Mouse (Mus musculus): Measurements from ENCODE around the gene Dscam. TPM values are rescaled to one million over a fixed set of nuclear protein-coding genes. Genes with fewer than 3 reads are reported as not detected.

Dscam gene
- polyA plus RNA-seq, 1 experiment: not detected

GRCm38 (mm10) chr16:96654054-96654453 lies 516.5 kb downstream of the Dscam start:
- peaks cover 2% of the 10 kb centered on the region; the same call in 1 of the 2 replicates for H3K4me1 ChIP-seq (ENCODE audit: control insufficient read depth, insufficient read depth, low read length)
- no peak overlapping the region for H3K27ac ChIP-seq (ENCODE audit: control insufficient read depth, insufficient read depth, low read depth, low read length, poor library complexity)
- 3% methylated on average over 4 of the region's 4 CpGs for WGBS
- TF ChIP-seq CTCF (IDR thresholded peaks at IDR 0.05; ENCODE audit: control insufficient read depth, insufficient read depth, low read length): no peak
- TF ChIP-seq POLR2A (IDR thresholded peaks at IDR 0.05; ENCODE audit: borderline replicate concordance, control insufficient read depth, low read depth, low read length): no peak
- no peak overlapping the region for H3K4me3 ChIP-seq (replicated peaks; ENCODE audit: control insufficient read depth, low read depth, low read length)

GRCm38 (mm10) chr16:96651444-96651843 lies 519.1 kb downstream of the Dscam start:
- Histone ChIP-seq H3K4me3 (replicated peaks; ENCODE audit: control insufficient read depth, low read depth, low read length) (no peak overlapping the region), H3K4me1 (ENCODE audit: control insufficient read depth, insufficient read depth, low read length) (peaks cover 2% of the 10 kb centered on the region; the same call in 1 of the 2 replicates), H3K27ac (ENCODE audit: control insufficient read depth, insufficient read depth, low read depth, low read length, poor library complexity) (no peak overlapping the region)
- WGBS: 79% methylated on average over 3 of the region's 3 CpGs
- TF ChIP-seq CTCF (IDR thresholded peaks at IDR 0.05; ENCODE audit: control insufficient read depth, insufficient read depth, low read length) (no peak), POLR2A (IDR thresholded peaks at IDR 0.05; ENCODE audit: borderline replicate concordance, control insufficient read depth, low read depth, low read length) (no peak)

DNA sequence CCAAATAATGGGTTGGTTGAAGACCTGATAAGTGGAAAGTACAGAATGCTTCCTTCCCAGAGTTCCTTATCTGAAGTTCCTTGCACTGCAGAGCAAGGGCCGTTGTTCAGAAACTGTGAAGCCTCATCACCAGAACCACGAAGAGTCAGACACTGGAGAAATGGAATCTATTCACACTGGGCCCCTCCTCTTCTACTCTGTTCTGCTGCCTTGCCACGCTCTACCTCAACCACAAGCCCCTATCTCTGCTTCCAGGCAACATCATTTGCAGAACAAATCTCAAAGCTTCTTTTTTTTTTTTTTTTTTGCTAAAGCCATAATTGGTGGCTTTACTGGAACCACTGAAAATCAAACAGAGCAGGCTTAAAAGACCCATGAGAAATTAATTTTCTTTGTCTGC lies 530.5 kb downstream of the Dscam start:
- Histone ChIP-seq H3K27ac (ENCODE audit: control insufficient read depth, insufficient read depth, low read depth, low read length, poor library complexity) (no peak overlapping the region), H3K4me3 (replicated peaks; ENCODE audit: control insufficient read depth, low read depth, low read length) (no peak overlapping the region), H3K4me1 (ENCODE audit: control insufficient read depth, insufficient read depth, low read length) (no peaks in the 10 kb centered on the region)
- TF ChIP-seq POLR2A (IDR thresholded peaks at IDR 0.05; ENCODE audit: borderline replicate concordance, control insufficient read depth, low read depth, low read length) (no peak), CTCF (IDR thresholded peaks at IDR 0.05; ENCODE audit: control insufficient read depth, insufficient read depth, low read length) (no peak)
- WGBS: 6% methylated on average over 3 of the region's 3 CpGs

DNA sequence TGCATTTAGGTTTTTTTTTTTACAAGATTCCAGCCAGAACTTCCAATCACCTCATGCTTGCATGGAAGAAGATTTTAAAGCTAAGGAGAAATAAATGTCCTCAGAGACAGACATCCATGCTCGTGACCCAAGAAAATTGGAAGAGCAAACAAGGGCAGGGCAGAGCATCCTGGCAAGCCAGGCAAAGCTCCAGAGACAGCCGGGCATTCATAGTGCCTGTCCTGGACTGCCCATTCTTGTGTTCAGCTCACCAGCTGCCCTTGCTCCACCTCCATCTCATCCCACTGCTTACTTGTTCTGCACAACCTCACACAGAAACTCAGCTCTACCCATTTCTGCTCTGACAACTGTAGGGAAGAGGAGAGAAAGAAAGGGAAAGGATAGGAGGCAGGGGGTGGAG lies 534.6 kb downstream of the Dscam start:
- no peak for TF ChIP-seq CTCF (IDR thresholded peaks at IDR 0.05; ENCODE audit: control insufficient read depth, insufficient read depth, low read length)
- Histone ChIP-seq H3K4me1 (ENCODE audit: control insufficient read depth, insufficient read depth, low read length) (no peaks in the 10 kb centered on the region), H3K27ac (ENCODE audit: control insufficient read depth, insufficient read depth, low read depth, low read length, poor library complexity) (no peak overlapping the region), H3K4me3 (replicated peaks; ENCODE audit: control insufficient read depth, low read depth, low read length) (no peak overlapping the region)
- 70% methylated on average over 2 of the region's 2 CpGs for WGBS

GRCm38 (mm10) chr16:96634791-96635143 lies 535.8 kb downstream of the Dscam start:
- H3K27ac ChIP-seq (ENCODE audit: control insufficient read depth, insufficient read depth, low read depth, low read length, poor library complexity): no peak overlapping the region
- no peaks in the 10 kb centered on the region for H3K4me1 ChIP-seq (ENCODE audit: control insufficient read depth, insufficient read depth, low read length)
- TF ChIP-seq POLR2A (IDR thresholded peaks at IDR 0.05; ENCODE audit: borderline replicate concordance, control insufficient read depth, low read depth, low read length) (no peak), CTCF (IDR thresholded peaks at IDR 0.05; ENCODE audit: control insufficient read depth, insufficient read depth, low read length) (no peak)
- H3K4me3 ChIP-seq (replicated peaks; ENCODE audit: control insufficient read depth, low read depth, low read length): no peak overlapping the region

DNA sequence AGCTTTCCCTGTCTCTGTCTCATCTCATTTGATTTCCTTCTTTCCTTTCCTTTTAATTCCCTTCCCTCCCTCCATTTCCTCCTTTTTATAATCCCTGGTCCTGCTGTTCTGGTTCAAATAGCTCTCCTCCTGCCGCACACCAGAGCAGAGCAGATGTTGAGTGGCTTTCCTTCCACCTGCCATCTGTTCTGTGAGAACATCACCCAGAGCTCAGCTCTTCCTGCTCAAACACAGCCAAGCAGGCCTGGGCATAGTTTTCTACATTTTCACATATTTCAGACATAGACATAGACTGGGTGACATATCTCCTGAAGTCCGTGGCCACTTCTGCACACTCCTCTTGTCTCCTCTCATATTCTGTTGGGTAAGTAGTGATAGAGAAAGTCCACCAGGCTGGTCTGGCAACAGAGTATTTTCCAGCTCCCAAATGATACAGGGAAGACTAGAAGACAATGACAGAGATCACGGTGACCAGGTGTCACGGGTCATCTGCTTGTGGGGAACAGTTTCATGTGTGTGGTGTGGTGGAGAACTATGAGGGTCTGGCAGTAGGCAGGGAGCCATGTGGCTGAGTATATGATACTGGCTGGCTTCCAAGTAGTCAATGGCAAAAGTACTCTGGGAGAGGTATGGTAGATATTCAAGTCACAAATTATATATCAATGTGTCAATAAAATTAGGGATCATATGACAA lies 536.3 kb downstream of the Dscam start:
- no peaks in the 10 kb centered on the region for H3K4me1 ChIP-seq (ENCODE audit: control insufficient read depth, insufficient read depth, low read length)
- 79% methylated on average over 4 of the region's 4 CpGs for WGBS
- H3K27ac ChIP-seq (ENCODE audit: control insufficient read depth, insufficient read depth, low read depth, low read length, poor library complexity): no peak overlapping the region
- H3K4me3 ChIP-seq (replicated peaks; ENCODE audit: control insufficient read depth, low read depth, low read length): no peak overlapping the region
- no peak for TF ChIP-seq POLR2A (IDR thresholded peaks at IDR 0.05; ENCODE audit: borderline replicate concordance, control insufficient read depth, low read depth, low read length)
- no peak for TF ChIP-seq CTCF (IDR thresholded peaks at IDR 0.05; ENCODE audit: control insufficient read depth, insufficient read depth, low read length)

- TF ChIP-seq CTCF (IDR thresholded peaks at IDR 0.05; ENCODE audit: control insufficient read depth, insufficient read depth, low read length) (no peak), POLR2A (IDR thresholded peaks at IDR 0.05; ENCODE audit: borderline replicate concordance, control insufficient read depth, low read depth, low read length) (no peak)
- H3K4me1 ChIP-seq (ENCODE audit: control insufficient read depth, insufficient read depth, low read length): peaks cover 1% of the 10 kb centered on the region; the same call in 1 of the 2 replicates
- H3K4me3 ChIP-seq (replicated peaks; ENCODE audit: control insufficient read depth, low read depth, low read length): no peak overlapping the region
- H3K27ac ChIP-seq (ENCODE audit: control insufficient read depth, insufficient read depth, low read depth, low read length, poor library complexity): no peak overlapping the region
- WGBS: 76% methylated on average over 7 of the region's 7 CpGs
Measured at GRCm38 (mm10) chr16:96630241-96630640, 540.3 kb downstream of the Dscam start.

DNA sequence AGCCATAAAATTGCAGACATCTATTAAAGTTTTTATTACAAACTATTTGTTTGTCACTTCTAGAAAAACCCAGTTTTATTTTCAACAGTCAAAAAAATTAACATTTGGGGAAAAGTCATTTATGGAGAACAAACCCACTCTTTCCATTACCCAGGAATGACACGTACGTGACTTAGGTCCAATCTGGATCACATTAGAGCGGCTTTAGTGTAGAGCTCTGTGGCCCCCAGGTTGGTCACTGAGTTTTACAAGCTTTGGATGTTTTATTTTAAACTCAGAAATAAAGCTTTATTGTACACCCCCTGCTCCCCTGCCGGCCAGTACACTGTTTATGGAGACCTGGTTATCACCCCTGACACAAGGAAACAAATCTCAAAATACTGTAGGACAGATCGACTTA lies 540.9 kb downstream of the Dscam start:
- Histone ChIP-seq H3K27ac (ENCODE audit: control insufficient read depth, insufficient read depth, low read depth, low read length, poor library complexity) (no peak overlapping the region), H3K4me3 (replicated peaks; ENCODE audit: control insufficient read depth, low read depth, low read length) (no peak overlapping the region), H3K4me1 (ENCODE audit: control insufficient read depth, insufficient read depth, low read length) (peaks cover 5% of the 10 kb centered on the region; the same call in 1 of the 2 replicates)
- WGBS: 84% methylated on average over 5 of the region's 5 CpGs
- TF ChIP-seq POLR2A (IDR thresholded peaks at IDR 0.05; ENCODE audit: borderline replicate concordance, control insufficient read depth, low read depth, low read length) (no peak), CTCF (IDR thresholded peaks at IDR 0.05; ENCODE audit: control insufficient read depth, insufficient read depth, low read length) (no peak)

GRCm38 (mm10) chr16:96625468-96625867 lies 545.1 kb downstream of the Dscam start:
- no peak for TF ChIP-seq POLR2A (IDR thresholded peaks at IDR 0.05; ENCODE audit: borderline replicate concordance, control insufficient read depth, low read depth, low read length)
- no peak overlapping the region; the same call in 1 of the 2 replicates for H3K27ac ChIP-seq (ENCODE audit: control insufficient read depth, insufficient read depth, low read depth, low read length, poor library complexity)
- 78% methylated on average over 4 of the region's 4 CpGs for WGBS

More at GRCm38 (mm10) chr16:96625468-96625867, 545.1 kb downstream of the Dscam start:
- H3K4me1 ChIP-seq (ENCODE audit: control insufficient read depth, insufficient read depth, low read length): peaks cover 5% of the 10 kb centered on the region; the same call in 1 of the 2 replicates
- no peak overlapping the region for H3K4me3 ChIP-seq (replicated peaks; ENCODE audit: control insufficient read depth, low read depth, low read length)
